Mouse (Mus musculus): ENCODE results near the gene H2-M10.2. TPM values are rescaled to one million over a fixed set of nuclear protein-coding genes. Genes with fewer than 3 reads are reported as not detected.
"Not testable (repeated sequence)": the region's sequence is repeated elsewhere in the genome, so short reads cannot be mapped to it uniquely, and the experiment has no call there.

H2-M10.2 gene
- not detected in 2 replicates for total RNA-seq (2014; rRNA removed)
- polyA plus RNA-seq (2015; fragmentation: Nextera tagmentation; extraction: Ambion mirVana): not detected in 2 replicates

DNA sequence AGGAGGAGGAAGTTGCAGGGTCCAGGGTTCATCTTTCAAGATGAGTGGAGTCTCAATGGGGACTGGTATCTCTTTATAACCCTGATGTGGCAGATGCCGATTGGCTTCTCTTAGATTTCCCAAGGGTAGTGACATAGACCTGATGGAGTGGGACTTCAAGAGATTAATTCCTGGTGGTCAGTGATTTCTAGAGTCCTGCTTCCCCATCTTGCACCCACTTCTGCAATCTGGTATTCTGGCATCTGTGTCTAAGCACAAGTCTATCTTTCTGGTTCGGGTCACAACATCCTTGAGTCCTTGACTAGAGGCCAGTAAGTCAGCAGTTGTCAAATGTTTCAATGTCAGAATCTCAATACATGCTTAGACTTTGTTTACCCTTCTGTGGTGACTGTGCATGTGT lies at the start of gene H2-M10.2:
H2-M10.2 (minus strand) TSS at position 101 of the 400 bp plus-strand sequence.
- Histone ChIP-seq H3K4me1 (ENCODE audit: insufficient read depth) (no peaks in the 10 kb centered on the region), H3K4me2 (ENCODE audit: low read depth) (no peak within 1 kb of the TSS), H3K9me3 (ENCODE audit: low read length) (no peaks in the 10 kb centered on the region), H3K4me3 (ENCODE audit: low read depth, low read length) (no peak within 1 kb of the TSS), H3K9ac (no peak within 1 kb of the TSS), H3K27ac (ENCODE audit: low read depth, low read length) (no peak within 1 kb of the TSS), H3K36me3 (ENCODE audit: insufficient read depth) (no peaks in the 10 kb centered on the region), H3K27me3 (ENCODE audit: insufficient read depth, low read length) (no peaks in the 10 kb centered on the region)
- no peak for TF ChIP-seq CTCF (IDR thresholded peaks at IDR 0.05; ENCODE audit: low read depth)
- 92% methylated on average over 2 of the region's 2 CpGs for WGBS
- DNase-seq (no peak), ATAC-seq (no peak)

GRCm38 (mm10) chr17:36326055-36326454 lies 39.8 kb upstream of the H2-M10.2 start, which contains the start of gene H2-M10.1:
H2-M10.1 (minus strand) TSS chr17:36326155.
- Histone ChIP-seq H3K27ac (ENCODE audit: low read depth, low read length) (no peak within 1 kb of the TSS), H3K9ac (no peak within 1 kb of the TSS), H3K27me3 (ENCODE audit: insufficient read depth, low read length) (no peaks in the 10 kb centered on the region), H3K9me3 (ENCODE audit: low read length) (no peaks in the 10 kb centered on the region), H3K4me1 (ENCODE audit: insufficient read depth) (no peaks in the 10 kb centered on the region), H3K4me3 (ENCODE audit: low read depth, low read length) (no peak within 1 kb of the TSS), H3K36me3 (ENCODE audit: insufficient read depth) (no peaks in the 10 kb centered on the region), H3K4me2 (ENCODE audit: low read depth) (no peak within 1 kb of the TSS)
- 97% methylated on average over 4 of the region's 4 CpGs for WGBS
- ATAC-seq (no peak), DNase-seq (no peak)
- no peak for TF ChIP-seq CTCF (IDR thresholded peaks at IDR 0.05; ENCODE audit: low read depth)

GRCm38 (mm10) chr17:36315689-36316253 lies 29.5 kb upstream of the H2-M10.2 start:
- peak overlapping the region; percentile 92 for H3K27ac ChIP-seq (ENCODE audit: low read depth, low read length)
- no peak for TF ChIP-seq CTCF (IDR thresholded peaks at IDR 0.05; ENCODE audit: low read depth)
- H3K4me3 ChIP-seq (ENCODE audit: low read depth, low read length): peak overlapping the region; percentile 63
- peak overlapping the region; percentile 69 for H3K9ac ChIP-seq
- H3K9me3 ChIP-seq (ENCODE audit: low read length): no peaks in the 10 kb centered on the region
- WGBS: 12% methylated on average over 5 of the region's 5 CpGs
- no peaks in the 10 kb centered on the region for H3K27me3 ChIP-seq (ENCODE audit: insufficient read depth, low read length)
- peak overlapping the region; percentile 68 for H3K4me2 ChIP-seq (ENCODE audit: low read depth)
- H3K36me3 ChIP-seq (ENCODE audit: insufficient read depth): no peaks in the 10 kb centered on the region
- ATAC-seq (peak; percentile 69), DNase-seq (peak; percentile 38)
- H3K4me1 ChIP-seq (ENCODE audit: insufficient read depth): 0 out of 2 replicates have a peak, but pooled peaks cover 5% of the 10 kb centered on the region

- no peaks in the 10 kb centered on the region for H3K9me3 ChIP-seq (ENCODE audit: low read length)
- peak overlapping the region; percentile 69 for H3K9ac ChIP-seq
- H3K4me2 ChIP-seq (ENCODE audit: low read depth): peak overlapping the region; percentile 68
- DNase-seq (peak; percentile 87), ATAC-seq (peak; percentile 94)
- peak overlapping the region; percentile 92 for H3K27ac ChIP-seq (ENCODE audit: low read depth, low read length)
- H3K4me1 ChIP-seq (ENCODE audit: insufficient read depth): 0 out of 2 replicates have a peak, but pooled peaks cover 5% of the 10 kb centered on the region
- no peak for TF ChIP-seq CTCF (IDR thresholded peaks at IDR 0.05; ENCODE audit: low read depth)
- WGBS: under 1% methylated on average over 19 of the region's 19 CpGs
- H3K4me3 ChIP-seq (ENCODE audit: low read depth, low read length): peak overlapping the region; percentile 63
- no peaks in the 10 kb centered on the region for H3K27me3 ChIP-seq (ENCODE audit: insufficient read depth, low read length)
- H3K36me3 ChIP-seq (ENCODE audit: insufficient read depth): no peaks in the 10 kb centered on the region
Observed at GRCm38 (mm10) chr17:36315041-36315688, 28.9 kb upstream of the H2-M10.2 start.

GRCm38 (mm10) chr17:36314511-36314910 lies 28.2 kb upstream of the H2-M10.2 start:
- no peak for TF ChIP-seq CTCF (IDR thresholded peaks at IDR 0.05; ENCODE audit: low read depth)
- 0 out of 2 replicates have a peak, but pooled peaks cover 5% of the 10 kb centered on the region for H3K4me1 ChIP-seq (ENCODE audit: insufficient read depth)
- peak overlapping the region; percentile 63 for H3K4me3 ChIP-seq (ENCODE audit: low read depth, low read length)
- H3K9me3 ChIP-seq (ENCODE audit: low read length): no peaks in the 10 kb centered on the region
- DNase-seq (peak; percentile 73), ATAC-seq (peak; percentile 61)
- 2% methylated on average over 9 of the region's 9 CpGs for WGBS
- H3K36me3 ChIP-seq (ENCODE audit: insufficient read depth): no peaks in the 10 kb centered on the region
- H3K4me2 ChIP-seq (ENCODE audit: low read depth): peak overlapping the region; percentile 68
- peak overlapping the region; percentile 92; the same call in 1 of the 2 replicates for H3K27ac ChIP-seq (ENCODE audit: low read depth, low read length)
- H3K9ac ChIP-seq: peak overlapping the region; percentile 69
- H3K27me3 ChIP-seq (ENCODE audit: insufficient read depth, low read length): no peaks in the 10 kb centered on the region

- WGBS: 38% methylated on average over 1 of the region's 1 CpGs
- H3K4me2 ChIP-seq (ENCODE audit: low read depth): 0 out of 2 replicates have a peak overlapping the region, but pooled peaks have one; percentile 23
- H3K4me3 ChIP-seq (ENCODE audit: low read depth, low read length): no peak overlapping the region
- H3K9me3 ChIP-seq (ENCODE audit: low read length): no peaks in the 10 kb centered on the region
- H3K36me3 ChIP-seq (ENCODE audit: insufficient read depth): no peaks in the 10 kb centered on the region
- no peaks in the 10 kb centered on the region for H3K27me3 ChIP-seq (ENCODE audit: insufficient read depth, low read length)
- H3K9ac ChIP-seq: no peak overlapping the region
- no peak for TF ChIP-seq CTCF (IDR thresholded peaks at IDR 0.05; ENCODE audit: low read depth)
- H3K4me1 ChIP-seq (ENCODE audit: insufficient read depth): no peaks in the 10 kb centered on the region
- H3K27ac ChIP-seq (ENCODE audit: low read depth, low read length): no peak overlapping the region
- no peak for ATAC-seq
- DNase-seq: no peak
Observed at GRCm38 (mm10) chr17:36309293-36309692, 23.0 kb upstream of the H2-M10.2 start.

DNA sequence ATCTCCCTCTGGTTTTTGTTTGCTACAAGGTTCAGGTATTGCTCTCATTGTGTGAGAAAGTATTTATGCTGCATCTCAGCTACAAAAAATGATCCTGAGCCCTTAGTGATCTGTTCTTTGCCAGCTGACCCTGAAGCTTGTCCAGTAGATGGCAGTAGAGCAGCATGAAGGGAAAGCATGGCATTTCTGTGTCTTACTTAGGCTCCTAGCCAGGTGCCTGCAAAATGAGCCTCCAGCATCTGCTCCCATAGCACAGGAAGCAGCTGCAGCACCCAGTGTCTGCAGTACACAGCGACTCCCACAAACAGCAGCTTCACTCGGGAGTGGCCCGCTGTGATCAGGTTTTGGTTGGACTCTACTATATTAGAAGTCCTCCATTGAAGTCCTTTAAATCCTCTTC lies 22.6 kb upstream of the H2-M10.2 start:
- peak; percentile 84 for TF ChIP-seq CTCF (IDR thresholded peaks at IDR 0.05; ENCODE audit: low read depth)
- peak; percentile 91 for DNase-seq
- not testable (repeated sequence) for H3K36me3 ChIP-seq (ENCODE audit: insufficient read depth); H3K27ac ChIP-seq (ENCODE audit: low read depth, low read length); H3K4me3 ChIP-seq (ENCODE audit: low read depth, low read length); H3K27me3 ChIP-seq (ENCODE audit: insufficient read depth, low read length); H3K9ac ChIP-seq; H3K4me1 ChIP-seq (ENCODE audit: insufficient read depth); H3K9me3 ChIP-seq (ENCODE audit: low read length)
- WGBS: 1% methylated on average over 3 of the region's 3 CpGs
- peak overlapping the region; percentile 23; the same call in 1 of the 2 replicates for H3K4me2 ChIP-seq (ENCODE audit: low read depth)
- peak; percentile 89 for ATAC-seq
